Mouse (Mus musculus): Measurements from ENCODE around the gene Socs7. TPM values are rescaled to one million over a fixed set of nuclear protein-coding genes. Genes with fewer than 3 reads are reported as not detected.

Gene Socs7
- polyA plus RNA-seq, 1 experiment from 2014 or later: 3.2 TPM

Other genes with a start within 250 kb of the Socs7 start
- 0.21 TPM in 1 of 2 replicates, not detected in the other for gene Tbx21, start 247.2 kb upstream of the Socs7 start, polyA plus RNA-seq (2015; fragmentation: Nextera tagmentation; extraction: Ambion mirVana)
- gene Tbkbp1, start 211.1 kb upstream of the Socs7 start, polyA plus RNA-seq (2015; fragmentation: Nextera tagmentation; extraction: Ambion mirVana): 4.9 TPM in 2 replicates
- 39.6 and 40.4 TPM in 2 replicates for gene Kpnb1, start 174.7 kb upstream of the Socs7 start, polyA plus RNA-seq (2015; fragmentation: Nextera tagmentation; extraction: Ambion mirVana)
- gene Npepps, start 81.9 kb upstream of the Socs7 start, polyA plus RNA-seq (2015; fragmentation: Nextera tagmentation; extraction: Ambion mirVana): 74.5 and 86.5 TPM in 2 replicates
- gene Mrpl45, start 46.8 kb upstream of the Socs7 start, polyA plus RNA-seq (2015; fragmentation: Nextera tagmentation; extraction: Ambion mirVana): 42.2 and 43.0 TPM in 2 replicates
- 0.11 and 0.14 TPM in 2 replicates for gene Gpr179, start 10.5 kb upstream of the Socs7 start, polyA plus RNA-seq (2015; fragmentation: Nextera tagmentation; extraction: Ambion mirVana)
- 5.2 and 5.4 TPM in 2 replicates for gene Arhgap23, start 53.0 kb downstream of the Socs7 start, polyA plus RNA-seq (2015; fragmentation: Nextera tagmentation; extraction: Ambion mirVana)
- 0.74 and 0.87 TPM in 2 replicates for gene 4933428G20Rik, start 137.8 kb downstream of the Socs7 start, polyA plus RNA-seq (2015; fragmentation: Nextera tagmentation; extraction: Ambion mirVana)
- gene Srcin1, start 213.6 kb downstream of the Socs7 start, polyA plus RNA-seq (2015; fragmentation: Nextera tagmentation; extraction: Ambion mirVana): 0.70 and 0.83 TPM in 2 replicates